Mouse (Mus musculus) ES-Bruce4 (cell line): ENCODE results near the gene Arhgap31.

ENCODE experiments used
- CTCF ChIP-seq: IDR thresholded peaks from one replicate; pipeline ENCODE4 v1.8.1; 2011; ENCODE audit warnings: low read depth, low read length
- EP300 ChIP-seq: IDR thresholded peaks from 2 replicates; pipeline ENCODE4 v1.6.1; 2011; ENCODE audit warnings: low read depth, low read length; ENCODE audit not compliant: insufficient read depth

DNA sequence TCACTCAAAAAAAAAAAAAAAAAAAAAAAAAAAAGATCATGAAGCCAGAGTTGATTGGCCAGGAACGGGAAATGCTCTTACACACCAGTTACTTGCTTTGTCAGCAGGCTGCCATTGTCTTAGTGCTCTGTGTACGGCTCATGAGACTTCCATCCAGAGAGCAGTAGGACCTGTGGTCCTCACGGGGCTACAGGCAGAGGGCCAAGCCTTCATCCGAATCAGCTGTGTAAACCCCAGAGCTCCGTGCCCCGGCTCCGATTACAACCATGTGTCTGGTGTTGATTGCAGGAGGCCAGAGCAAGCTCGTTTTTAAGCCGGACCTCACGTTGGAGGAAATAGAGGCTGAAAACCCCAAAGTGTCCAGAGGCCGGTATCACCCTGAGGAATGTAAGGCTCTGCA lies 40.6 kb upstream of the Arhgap31 start:
- TF ChIP-seq CTCF (no peak), EP300 (no peak)
